ENCODE assay signal across 8 mouse cellular contexts in the genomic region with DNA sequence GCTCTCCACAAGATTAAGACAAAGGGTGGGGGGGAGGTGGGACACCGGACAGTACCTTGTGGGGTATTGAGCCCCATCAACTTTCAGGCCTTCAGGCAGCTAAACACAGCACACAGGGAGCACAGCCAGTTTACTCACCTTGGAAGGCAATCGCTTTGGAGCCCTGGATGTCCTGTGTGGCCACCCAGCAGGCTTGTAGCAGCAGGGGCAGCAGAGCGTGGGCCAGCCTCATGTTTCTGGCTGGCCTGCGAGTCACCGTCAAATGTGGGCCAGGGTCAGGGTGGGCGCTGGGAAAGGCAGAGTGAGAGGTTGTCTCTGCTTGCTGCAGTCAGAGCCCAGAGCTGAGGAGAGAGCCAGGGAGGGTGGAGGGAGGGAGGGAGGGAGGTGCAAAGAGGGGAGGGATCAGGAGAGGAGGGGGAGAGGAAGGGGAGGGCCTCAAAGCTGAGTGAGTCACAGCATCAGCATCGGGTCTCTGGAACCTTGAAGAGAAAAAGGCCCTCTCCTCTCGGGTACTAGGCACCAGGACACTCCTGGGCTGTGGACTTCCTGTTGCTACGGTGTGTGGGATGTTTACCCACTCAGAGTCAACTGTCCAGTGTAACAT. TPM values are rescaled to one million over a fixed set of nuclear protein-coding genes. Genes with fewer than 3 reads are reported as not detected.
DNase-seq lines count a peak whose midpoint lies in the region; ATAC-seq and TF ChIP-seq lines count a peak whose summit lies in the region.

Gene Col6a1, minus strand, starts transcription at position 487 of the 604 bp plus-strand sequence.

- TF ChIP-seq EP300 in liver, postnatal 0 days (IDR thresholded peaks at IDR 0.05; ENCODE audit: low read depth), result no peak

- no peaks in the 10 kb centered on the region for H3K27me3 ChIP-seq in kidney, embryonic 14.5 days (ENCODE audit: control insufficient read depth, insufficient read depth, low read length)
- H3K27me3 ChIP-seq in kidney, embryonic 16.5 days (ENCODE audit: insufficient read depth, low read length), result no peaks in the 10 kb centered on the region
- 0 out of 2 replicates have a peak, but pooled peaks cover 4% of the 10 kb centered on the region for H3K27me3 ChIP-seq in liver, postnatal 0 days (ENCODE audit: insufficient read depth, low read length)
- H3K27me3 ChIP-seq in small intestine, adult 2 months (ENCODE audit: control insufficient read depth, insufficient read depth, low read length), result peaks cover 2% of the 10 kb centered on the region; the same call in 1 of the 2 replicates

- no peaks in the 10 kb centered on the region for H3K4me1 ChIP-seq in kidney, embryonic 14.5 days (ENCODE audit: control insufficient read depth, insufficient read depth, low read length)
- peaks cover 3% of the 10 kb centered on the region; the same call in 1 of the 2 replicates for H3K4me1 ChIP-seq in kidney, embryonic 16.5 days (ENCODE audit: insufficient read depth, low read length)
- H3K4me1 ChIP-seq in liver, postnatal 0 days (ENCODE audit: insufficient read depth), result no peaks in the 10 kb centered on the region
- peaks cover 2% of the 10 kb centered on the region; the same call in 1 of the 2 replicates for H3K4me1 ChIP-seq in small intestine, adult 2 months (ENCODE audit: control insufficient read depth, insufficient read depth, insufficient read length, low read length)

- H3K27ac ChIP-seq in kidney, embryonic 14.5 days (ENCODE audit: low read depth, low read length), result peak within 1 kb of the TSS; percentile 12; the same call in 1 of the 2 replicates
- H3K27ac ChIP-seq in kidney, embryonic 16.5 days (ENCODE audit: low read length), result peak within 1 kb of the TSS; percentile 59; the same call in 1 of the 2 replicates
- H3K27ac ChIP-seq in liver, postnatal 0 days (ENCODE audit: low read depth), result no peak within 1 kb of the TSS
- peak within 1 kb of the TSS; percentile 79 for H3K27ac ChIP-seq in small intestine, adult 2 months (ENCODE audit: insufficient read depth, low read depth, low read length)

- no peak for DNase-seq in kidney, adult 11 months
- DNase-seq in brain, adult 2 months (ENCODE audit: low read depth, low spot score), result peak; percentile 66
- peak; percentile 60 to 66 for DNase-seq in heart, adult 18-20 months
- no peak for DNase-seq in liver, postnatal 0 days

- H3K36me3 ChIP-seq in kidney, embryonic 14.5 days (ENCODE audit: control insufficient read depth, insufficient read depth, low read length), result peaks cover 10% of the 10 kb centered on the region; the same call in 1 of the 2 replicates
- no peaks in the 10 kb centered on the region for H3K36me3 ChIP-seq in kidney, embryonic 16.5 days (ENCODE audit: insufficient read depth, low read length)
- H3K36me3 ChIP-seq in liver, postnatal 0 days (replicated peaks; ENCODE audit: insufficient read depth, low read length), result no peaks in the 10 kb centered on the region
- H3K36me3 ChIP-seq in small intestine, adult 2 months (ENCODE audit: control insufficient read depth, insufficient read depth, low read length), result no peaks in the 10 kb centered on the region

- peak within 1 kb of the TSS; percentile 35 for H3K9ac ChIP-seq in kidney, embryonic 14.5 days (ENCODE audit: low read depth, low read length)
- H3K9ac ChIP-seq in kidney, embryonic 16.5 days (replicated peaks; ENCODE audit: low read length), result peak within 1 kb of the TSS; percentile 65
- 0 out of 2 replicates have a peak within 1 kb of the TSS, but pooled peaks have one; percentile 26 for H3K9ac ChIP-seq in liver, postnatal 0 days (replicated peaks)

- WGBS in kidney, embryonic 14.5 days, result 19% methylated on average over 9 of the region's 9 CpGs
- 19% methylated on average over 9 of the region's 9 CpGs for WGBS in kidney, embryonic 16.5 days
- WGBS in liver, postnatal 0 days (ENCODE audit: insufficient replicate concordance), result 32% methylated on average over 9 of the region's 9 CpGs
- 32% methylated on average over 9 of the region's 9 CpGs for WGBS in small intestine, adult 2 months

- H3K9me3 ChIP-seq in kidney, embryonic 14.5 days (ENCODE audit: control insufficient read depth, low read length), result no peaks in the 10 kb centered on the region
- no peaks in the 10 kb centered on the region for H3K9me3 ChIP-seq in kidney, embryonic 16.5 days (ENCODE audit: low read length)
- no peaks in the 10 kb centered on the region for H3K9me3 ChIP-seq in liver, postnatal 0 days (ENCODE audit: low read length)

- H3K4me2 ChIP-seq in kidney, embryonic 14.5 days (replicated peaks; ENCODE audit: low read depth, low read length), result peak within 1 kb of the TSS; percentile 36
- peak within 1 kb of the TSS; percentile 50 for H3K4me2 ChIP-seq in kidney, embryonic 16.5 days (replicated peaks; ENCODE audit: low read depth, low read length)
- 0 out of 2 replicates have a peak within 1 kb of the TSS, but pooled peaks have one; percentile 13 for H3K4me2 ChIP-seq in liver, postnatal 0 days (ENCODE audit: low read depth, low read length)

- TF ChIP-seq POLR2A in small intestine, adult 2 months (IDR thresholded peaks at IDR 0.05; ENCODE audit: low read depth, low read length), result peak; percentile 47; the same call in 1 of the 2 replicates

- peak; percentile 68 for ATAC-seq in kidney, embryonic 14.5 days (ENCODE audit: low FRiP score, low TSS enrichment)
- peak; percentile 46 for ATAC-seq in kidney, embryonic 16.5 days (ENCODE audit: low FRiP score, low TSS enrichment)
- ATAC-seq in liver, postnatal 0 days, result no peak
- no peak for ATAC-seq in erythroblast, adult 5-6 weeks (replicated peaks; ENCODE audit: low FRiP score, poor library complexity, severe bottlenecking)

- no peak for TF ChIP-seq CTCF in liver, postnatal 0 days (IDR thresholded peaks at IDR 0.05; ENCODE audit: low read depth)
- TF ChIP-seq CTCF in small intestine, adult 2 months (IDR thresholded peaks at IDR 0.05; ENCODE audit: extremely low read depth, insufficient read length, insufficient replicate concordance, low read depth, low read length), result no peak

- peak within 1 kb of the TSS; percentile 25 for H3K4me3 ChIP-seq in kidney, embryonic 14.5 days (ENCODE audit: low read length)
- peak within 1 kb of the TSS; percentile 43 for H3K4me3 ChIP-seq in kidney, embryonic 16.5 days (ENCODE audit: low read length)
- no peak within 1 kb of the TSS for H3K4me3 ChIP-seq in liver, postnatal 0 days (ENCODE audit: low read depth, low read length)
- H3K4me3 ChIP-seq in small intestine, adult 2 months (ENCODE audit: low read depth, low read length), result peak within 1 kb of the TSS; percentile 74

RNA-seq across cellular contexts. Expression of gene Col6a1, which starts in this region (rescaled TPM):
- polyA plus RNA-seq in kidney, embryonic 14.5 days (2014; fragmentation: Nextera tagmentation; extraction: Ambion mirVana), result 18.8 and 38.1 TPM in 2 replicates
- total RNA-seq in heart, adult 18-20 months (2021), result 10 to 100 TPM; 35.5 to 35.8 TPM
- 94.8 and 128 TPM in 2 replicates for polyA plus RNA-seq in kidney, embryonic 16.5 days (2015; fragmentation: Nextera tagmentation; extraction: Ambion mirVana)
- polyA plus RNA-seq in liver, postnatal 0 days (2015; fragmentation: Nextera tagmentation; extraction: Ambion mirVana), result 7.7 and 8.7 TPM in 2 replicates
- 48.0 and 106 TPM in 2 replicates for polyA plus RNA-seq in small intestine, adult 2 months (2012; rRNA removed)
- 0.42 and 0.58 TPM in 2 replicates for total RNA-seq in erythroblast, adult 5-6 weeks (2015; ENCODE audit: low replicate concordance)
- 0.68 TPM in 1 of 2 replicates, not detected in the other for total RNA-seq in erythroblast, adult 5-6 weeks (2017; ENCODE audit: low replicate concordance)

Comparison
In these comparisons a context has a peak if more than half of its experiments do, and no peak if none do; other contexts are left out.
1. RNA of gene Col6a1 (total RNA-seq): 35.5 to 35.8 TPM in heart, adult 18-20 months; 0.42 to 0.68 TPM in erythroblast, adult 5-6 weeks; every median in the first group is over 10 times any median in the second.
2. ATAC-seq: peak in kidney, embryonic 14.5 days (single experiment) and kidney, embryonic 16.5 days (single experiment); none in liver, postnatal 0 days (single experiment) and erythroblast, adult 5-6 weeks (single experiment).
3. DNase-seq: peak in brain, adult 2 months (single experiment) and heart, adult 18-20 months (2 of 2); none in kidney, adult 11 months (single experiment) and liver, postnatal 0 days (single experiment).
4. Peak in every context shown above with its lines, with median percentiles within 50 percentile points of each other: H3K4me2 ChIP-seq and H3K9ac ChIP-seq.